Mouse (Mus musculus) embryonic facial prominence, embryonic 11.5 days (tissue): ENCODE data around the gene Amotl2. TPM values are rescaled to one million over a fixed set of nuclear protein-coding genes. Genes with fewer than 3 reads are reported as not detected.

Experiments used
- ATAC-seq: fragments of 200-750 bp; cut with Nextera tagmentation; replicated peaks from 2 replicates; pipeline ENCODE4 v1.8.0; 2017; ENCODE audit warnings: low read depth; ENCODE audit not compliant: insufficient number of reproducible peaks, low FRiP score, low TSS enrichment
- DNase-seq: peaks from one replicate; pipeline ENCODE4 v3.0.0-alpha.2; 2015; ENCODE audit warnings: low spot score
- H3K27ac ChIP-seq: fragments of 300-500 bp; sonication (generic); replicated peaks from 2 replicates; pipeline ENCODE4 v1.5.1; 2014; ENCODE audit warnings: mild to moderate bottlenecking, low read depth, low read length, control low read depth
- H3K27me3 ChIP-seq: fragments of 300-500 bp; sonication (generic); 2 replicates; pipeline ENCODE4 v1.6.1; 2014; ENCODE audit warnings: mild to moderate bottlenecking, low read length, moderate library complexity, mixed read lengths; ENCODE audit not compliant: control insufficient read depth, insufficient read depth
- H3K36me3 ChIP-seq: fragments of 300-500 bp; sonication (generic); replicated peaks from 2 replicates; pipeline ENCODE4 v1.6.1; 2014; ENCODE audit warnings: low read depth, mild to moderate bottlenecking, low read length, moderate library complexity, mixed read lengths; ENCODE audit not compliant: control insufficient read depth, insufficient read depth
- H3K4me1 ChIP-seq: fragments of 300-500 bp; sonication (generic); 2 replicates; pipeline ENCODE4 v1.6.1; 2014; ENCODE audit warnings: low read length, mixed read lengths; ENCODE audit not compliant: control insufficient read depth, insufficient read depth
- H3K4me2 ChIP-seq: fragments of 300-500 bp; sonication (generic); 2 replicates; pipeline ENCODE4 v1.6.1; 2014; ENCODE audit warnings: low read depth, mild to moderate bottlenecking, control low read depth, low read length, moderate library complexity
- H3K4me3 ChIP-seq: fragments of 300-500 bp; sonication (generic); 2 replicates; pipeline ENCODE4 v1.5.1; 2014; ENCODE audit warnings: low read depth, low read length, control low read depth
- H3K9ac ChIP-seq: fragments of 300-500 bp; sonication (generic); replicated peaks from 2 replicates; pipeline ENCODE4 v1.6.1; 2014; ENCODE audit warnings: mild to moderate bottlenecking, control low read depth, low read length
- H3K9me3 ChIP-seq: fragments of 300-500 bp; sonication (generic); replicated peaks from 2 replicates; pipeline ENCODE4 v1.6.1; 2016; ENCODE audit warnings: mild to moderate bottlenecking, low read length, inconsistent platforms, mixed read lengths; ENCODE audit not compliant: control insufficient read depth
- WGBS: fragments of 180-500 bp; shearing (Covaris S2); extraction: QIAGEN DNeasy Blood & Tissue Kit; methylation state at CpG from one replicate; pipeline ENCODE4 v1.1.7; 2014; 5-methylcytosine and 5-hydroxymethylcytosine counted together
- polyA plus RNA-seq: library from polyadenylated mRNA; unstranded; fragments of >200 nt; fragmentation: Nextera tagmentation; extraction: Ambion mirVana; gene quantifications from 2 replicates; pipeline ENCODE4 v1.2.1, GENCODE M21; 2014

Amotl2 gene
- polyA plus RNA-seq, 1 experiment from 2014 or later, result 36.0 TPM

GRCm38 (mm10) chr9:102725958-102726654 is 9.6 kb downstream of the Amotl2 start:
- DNase-seq (peak; percentile 93), ATAC-seq (peak; percentile 67)
- under 1% methylated on average over 17 of the region's 22 CpGs for WGBS
- no peak overlapping the region for H3K9ac ChIP-seq
- no peaks in the 10 kb centered on the region for H3K27me3 ChIP-seq
- peaks cover 21% of the 10 kb centered on the region for H3K4me1 ChIP-seq
- H3K4me3 ChIP-seq, result no peak overlapping the region
- H3K27ac ChIP-seq, result peak overlapping the region; percentile 66
- H3K9me3 ChIP-seq, result no peaks in the 10 kb centered on the region
- H3K4me2 ChIP-seq, result peak overlapping the region; percentile 5; the same call in 1 of the 2 replicates
- peaks cover 41% of the 10 kb centered on the region for H3K36me3 ChIP-seq

GRCm38 (mm10) chr9:102726811-102727210 is 10.3 kb downstream of the Amotl2 start:
- Histone ChIP-seq H3K27ac (peak overlapping the region; percentile 16; the same call in 1 of the 2 replicates), H3K27me3 (no peaks in the 10 kb centered on the region), H3K36me3 (peaks cover 48% of the 10 kb centered on the region), H3K4me2 (no peak overlapping the region), H3K9ac (no peak overlapping the region), H3K4me1 (peaks cover 20% of the 10 kb centered on the region), H3K9me3 (no peaks in the 10 kb centered on the region), H3K4me3 (no peak overlapping the region)
- DNase-seq, result no peak
- WGBS, result 54% methylated on average over 3 of the region's 3 CpGs
- ATAC-seq, result no peak

DNA sequence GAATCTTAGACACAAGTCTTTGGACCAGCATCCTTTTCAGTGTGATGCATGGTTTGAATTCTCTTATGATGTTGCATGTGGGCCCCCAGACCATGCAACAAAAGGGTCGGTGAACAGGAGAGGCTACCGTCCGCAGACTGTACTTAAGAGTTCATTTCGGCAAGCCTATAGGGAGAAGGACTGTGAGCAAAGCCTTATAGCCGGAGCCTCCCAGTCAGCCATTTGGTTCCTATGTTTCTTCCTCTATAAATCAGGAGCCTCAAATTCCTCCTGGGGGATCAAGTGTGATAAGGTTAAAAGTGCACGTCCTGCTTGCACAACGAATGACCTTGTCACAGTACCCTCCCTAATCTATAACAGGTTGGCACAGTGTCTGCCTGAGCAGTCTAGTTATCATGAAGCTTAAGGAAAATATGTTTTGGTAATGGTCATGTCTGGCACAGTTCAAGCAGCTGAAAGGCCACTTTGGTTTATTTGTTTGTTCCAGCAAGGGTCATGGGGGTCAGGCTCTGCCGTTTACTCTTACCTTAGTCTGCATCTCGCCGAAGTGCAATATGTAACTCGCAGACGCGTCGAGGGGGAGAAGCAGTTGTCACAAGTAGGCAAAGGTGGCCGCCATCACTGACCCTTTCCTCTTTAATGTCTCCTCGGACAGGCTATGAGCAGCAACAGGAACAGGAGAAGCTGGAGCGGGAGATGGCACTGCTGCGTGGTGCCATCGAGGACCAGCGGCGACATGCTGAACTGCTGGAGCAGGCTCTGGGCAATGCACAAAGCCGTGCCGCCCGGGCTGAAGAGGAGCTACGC is 11.4 kb downstream of the Amotl2 start:
- Histone ChIP-seq H3K9ac (no peak overlapping the region), H3K9me3 (no peaks in the 10 kb centered on the region), H3K27ac (no peak overlapping the region), H3K4me2 (no peak overlapping the region), H3K4me1 (peaks cover 17% of the 10 kb centered on the region), H3K36me3 (peaks cover 53% of the 10 kb centered on the region), H3K4me3 (no peak overlapping the region), H3K27me3 (no peaks in the 10 kb centered on the region)
- ATAC-seq (no peak), DNase-seq (no peak)
- WGBS, result 76% methylated on average over 25 of the region's 25 CpGs

DNA sequence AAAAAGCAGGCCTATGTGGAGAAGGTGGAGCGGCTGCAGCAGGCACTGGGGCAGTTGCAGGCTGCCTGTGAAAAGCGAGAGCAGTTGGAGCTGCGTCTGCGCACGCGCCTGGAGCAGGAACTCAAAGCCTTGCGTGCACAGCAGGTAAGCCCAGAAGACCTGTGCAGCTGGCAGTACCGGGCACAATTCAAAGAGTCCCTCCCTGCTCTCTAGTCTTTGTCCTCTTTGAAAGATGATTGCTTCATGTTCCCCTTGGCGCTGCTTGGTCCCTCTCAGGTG is 11.9 kb downstream of the Amotl2 start:
- 96% methylated on average over 9 of the region's 9 CpGs for WGBS
- Histone ChIP-seq H3K4me1 (peaks cover 17% of the 10 kb centered on the region), H3K4me3 (no peak overlapping the region)

GRCm38 (mm10) chr9:102729093-102729845 is 12.8 kb downstream of the Amotl2 start:
- no peaks in the 10 kb centered on the region for H3K9me3 ChIP-seq
- no peak overlapping the region for H3K27ac ChIP-seq
- H3K27me3 ChIP-seq, result no peaks in the 10 kb centered on the region
- H3K4me1 ChIP-seq, result peaks cover 14% of the 10 kb centered on the region
- 92% methylated on average over 21 of the region's 21 CpGs for WGBS
- H3K4me3 ChIP-seq, result no peak overlapping the region
- H3K4me2 ChIP-seq, result no peak overlapping the region
- H3K9ac ChIP-seq, result no peak overlapping the region
- H3K36me3 ChIP-seq, result peaks cover 54% of the 10 kb centered on the region
- ATAC-seq, result no peak
- no peak for DNase-seq

More for the DNA sequence above, 11.9 kb downstream of the Amotl2 start:
- DNase-seq, result no peak
- no peak overlapping the region for H3K9ac ChIP-seq
- no peaks in the 10 kb centered on the region for H3K27me3 ChIP-seq
- ATAC-seq, result no peak
- H3K4me2 ChIP-seq, result no peak overlapping the region
- no peak overlapping the region for H3K27ac ChIP-seq
- H3K36me3 ChIP-seq, result peaks cover 51% of the 10 kb centered on the region
- no peaks in the 10 kb centered on the region for H3K9me3 ChIP-seq

GRCm38 (mm10) chr9:102729876-102730413 is 13.5 kb downstream of the Amotl2 start:
- no peaks in the 10 kb centered on the region for H3K27me3 ChIP-seq
- H3K36me3 ChIP-seq, result peaks cover 51% of the 10 kb centered on the region
- peaks cover 9% of the 10 kb centered on the region for H3K4me1 ChIP-seq
- ATAC-seq (no peak), DNase-seq (no peak)
- WGBS, result 86% methylated on average over 14 of the region's 14 CpGs
- no peaks in the 10 kb centered on the region for H3K9me3 ChIP-seq
- no peak overlapping the region for H3K27ac ChIP-seq
- no peak overlapping the region for H3K4me3 ChIP-seq
- H3K4me2 ChIP-seq, result no peak overlapping the region
- no peak overlapping the region for H3K9ac ChIP-seq

- WGBS, result 84% methylated on average over 7 of the region's 7 CpGs
- Histone ChIP-seq H3K4me3 (no peak overlapping the region), H3K4me2 (no peak overlapping the region), H3K9me3 (no peaks in the 10 kb centered on the region), H3K9ac (no peak overlapping the region), H3K27me3 (no peaks in the 10 kb centered on the region), H3K27ac (no peak overlapping the region), H3K4me1 (peaks cover 4% of the 10 kb centered on the region; the same call in 1 of the 2 replicates), H3K36me3 (peaks cover 51% of the 10 kb centered on the region)
- DNase-seq (no peak), ATAC-seq (no peak)
These were observed 14.6 kb downstream of the Amotl2 start for GRCm38 (mm10) chr9:102731044-102731471.
